Mouse (Mus musculus): ENCODE measurements around the gene Sprr2a3.
"Not testable (repeated sequence)": the region's sequence is repeated elsewhere in the genome, so short reads cannot be mapped to it uniquely, and the experiment has no call there.

DNA sequence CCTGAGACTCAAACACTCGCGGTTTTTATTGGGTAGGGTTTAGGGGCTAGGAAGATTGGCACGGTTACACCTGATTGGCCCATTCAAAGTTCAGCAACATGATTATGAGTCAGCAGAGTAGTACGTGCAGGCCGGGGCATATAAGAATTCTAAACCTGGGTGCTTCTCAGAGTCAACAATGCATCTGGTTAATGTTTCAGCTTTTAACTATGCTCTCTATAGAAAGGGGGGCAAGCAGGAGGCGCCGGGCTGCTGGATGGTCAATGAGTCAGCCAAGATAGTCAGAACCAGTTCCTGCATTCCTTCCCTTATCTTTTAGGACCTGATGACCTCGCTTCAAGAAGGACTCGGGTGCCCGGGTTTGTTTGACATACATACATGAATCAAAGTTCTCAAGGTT, 39.0 kb upstream of the Sprr2a3 start:
- TF ChIP-seq POLR2A (IDR thresholded peaks at IDR 0.05; ENCODE audit: control insufficient read depth, extremely low read depth, insufficient read depth, low read length, poor library complexity); CTCF (IDR thresholded peaks at IDR 0.05; ENCODE audit: borderline replicate concordance, control insufficient read depth, extremely low read depth, insufficient read depth, low read length, poor library complexity): not testable (repeated sequence)
